Mouse (Mus musculus): ENCODE data around the gene Tmem106c. TPM values are rescaled to one million over a fixed set of nuclear protein-coding genes. Genes with fewer than 3 reads are reported as not detected.

Tmem106c gene
- polyA plus RNA-seq, 1 experiment from 2014 or later, result 55.0 TPM

DNA sequence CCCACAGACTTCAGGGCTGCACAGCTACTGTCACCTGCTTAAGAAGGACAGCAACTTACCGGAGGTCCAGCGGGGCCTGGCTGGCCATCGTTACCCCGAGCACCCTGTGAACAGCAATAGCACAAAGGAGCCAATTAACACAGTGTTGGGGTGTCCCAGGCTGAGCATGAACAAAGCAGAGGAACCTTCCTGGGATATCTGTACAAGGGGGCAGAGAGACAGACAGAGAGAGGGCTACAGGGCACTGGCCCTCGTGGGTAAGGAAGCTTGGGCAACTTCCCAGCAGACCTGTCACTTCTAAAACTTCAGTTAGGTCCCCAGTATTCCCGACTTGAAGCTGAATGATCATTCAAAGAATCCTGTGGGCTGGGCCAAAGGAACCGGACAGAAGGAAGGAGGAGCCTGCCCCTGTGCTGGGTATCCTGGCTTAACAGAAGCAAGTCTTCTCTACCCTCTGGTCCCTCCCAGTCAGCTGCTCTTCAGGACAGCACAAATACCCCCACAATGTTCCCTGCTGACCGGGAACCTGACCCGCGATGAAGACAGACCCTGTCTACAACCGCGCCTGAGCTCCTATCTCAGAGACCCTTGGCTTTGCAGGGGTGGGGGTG, 27.4 kb downstream of the Tmem106c start:
- peak; percentile 7 for DNase-seq (ENCODE audit: low spot score)
- no peak overlapping the region for H3K4me2 ChIP-seq (ENCODE audit: low read length)
- ATAC-seq (replicated peaks; ENCODE audit: low FRiP score, low read depth), result no peak
- TF ChIP-seq CTCF (IDR thresholded peaks at IDR 0.05; ENCODE audit: low read depth), result no peak
- no peak overlapping the region for H3K9ac ChIP-seq (ENCODE audit: low read depth, low read length)
- H3K36me3 ChIP-seq (ENCODE audit: insufficient read depth, low read length), result no peaks in the 10 kb centered on the region
- no peaks in the 10 kb centered on the region for H3K9me3 ChIP-seq (replicated peaks; ENCODE audit: low read length)
- peaks cover 23% of the 10 kb centered on the region for H3K4me1 ChIP-seq (replicated peaks; ENCODE audit: insufficient read depth, low read length)
- H3K27me3 ChIP-seq (ENCODE audit: insufficient read depth, low read length), result no peaks in the 10 kb centered on the region
- no peak overlapping the region; the same call in 1 of the 2 replicates for H3K27ac ChIP-seq
- no peak overlapping the region for H3K4me3 ChIP-seq (replicated peaks; ENCODE audit: low read depth, low read length)
- 31% methylated on average over 12 of the region's 12 CpGs for WGBS

DNA sequence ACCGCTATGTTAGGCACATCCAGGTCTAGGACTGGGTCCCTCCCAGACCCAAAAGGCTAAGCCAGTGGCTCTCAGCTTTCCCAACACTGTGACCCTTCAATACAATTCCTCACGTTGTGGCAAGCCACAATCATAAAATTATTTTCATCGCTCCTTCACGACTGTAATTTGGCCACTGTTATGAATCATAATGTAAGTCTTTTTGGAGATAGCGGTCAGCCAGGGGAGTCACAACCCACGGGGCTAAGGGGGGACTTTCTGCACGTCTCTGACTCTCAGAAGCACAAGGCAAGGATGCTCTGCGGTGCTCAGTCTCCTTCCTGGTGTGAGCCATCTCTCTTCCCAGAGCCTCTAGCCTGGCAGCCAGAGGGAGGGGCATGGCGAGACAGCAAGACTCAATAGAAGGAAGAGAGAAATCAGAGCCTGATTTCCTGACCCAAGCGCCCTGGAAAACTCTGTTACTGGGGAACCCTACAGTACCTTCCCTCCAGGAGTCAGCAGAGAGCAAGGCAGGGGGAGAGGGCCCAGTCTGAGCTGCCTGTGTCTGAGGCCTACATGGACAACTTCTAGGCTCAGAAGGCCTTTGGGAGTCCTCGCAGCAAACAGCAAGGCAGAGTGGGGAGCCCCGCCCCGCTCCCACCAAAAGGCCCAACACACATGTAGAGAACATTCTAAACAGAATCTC, 28.2 kb downstream of the Tmem106c start:
- Histone ChIP-seq H3K9ac (ENCODE audit: low read depth, low read length) (peak overlapping the region; percentile 9), H3K9me3 (replicated peaks; ENCODE audit: low read length) (no peaks in the 10 kb centered on the region), H3K4me2 (ENCODE audit: low read length) (no peak overlapping the region), H3K27ac (peak overlapping the region; percentile 54; the same call in 1 of the 2 replicates), H3K36me3 (ENCODE audit: insufficient read depth, low read length) (no peaks in the 10 kb centered on the region), H3K4me1 (replicated peaks; ENCODE audit: insufficient read depth, low read length) (peaks cover 23% of the 10 kb centered on the region), H3K27me3 (ENCODE audit: insufficient read depth, low read length) (no peaks in the 10 kb centered on the region), H3K4me3 (replicated peaks; ENCODE audit: low read depth, low read length) (no peak overlapping the region)
- 57% methylated on average over 13 of the region's 13 CpGs for WGBS
- ATAC-seq (replicated peaks; ENCODE audit: low FRiP score, low read depth) (no peak), DNase-seq (ENCODE audit: low spot score) (peak; percentile 68)
- peak; percentile 57; the same call in 1 of the 2 replicates for TF ChIP-seq CTCF (IDR thresholded peaks at IDR 0.05; ENCODE audit: low read depth)

DNA sequence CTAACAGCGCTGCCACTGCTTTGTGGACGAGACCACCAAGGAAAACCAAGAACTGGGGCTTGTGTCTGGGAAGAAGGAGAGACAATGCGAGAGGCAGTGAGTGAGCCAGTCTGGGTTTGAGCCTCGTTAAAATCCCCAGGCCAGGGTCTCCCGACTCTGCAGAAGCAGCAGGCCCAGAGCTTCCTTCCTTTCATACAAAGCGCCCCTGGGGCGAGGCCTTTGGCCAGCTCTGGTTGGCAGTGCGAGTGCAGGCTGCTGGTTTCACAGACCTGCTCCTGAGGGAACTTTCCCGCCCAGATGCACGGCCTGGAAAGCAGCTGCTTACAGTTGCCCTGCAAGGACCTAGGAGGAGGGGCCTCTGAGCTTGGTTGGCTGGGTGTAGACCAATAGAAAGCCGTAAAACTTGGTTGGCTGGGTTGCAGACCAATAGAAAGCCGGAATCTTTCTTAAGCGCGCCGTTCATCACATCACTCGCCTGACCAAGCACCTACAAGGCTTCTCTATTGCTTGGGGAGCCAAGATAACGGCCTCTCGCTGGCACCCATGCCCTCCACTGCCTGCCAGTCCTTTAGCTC, 28.8 kb downstream of the Tmem106c start:
- no peaks in the 10 kb centered on the region for H3K27me3 ChIP-seq (ENCODE audit: insufficient read depth, low read length)
- peak overlapping the region; percentile 54; the same call in 1 of the 2 replicates for H3K27ac ChIP-seq
- peak overlapping the region; percentile 40; the same call in 1 of the 2 replicates for H3K4me2 ChIP-seq (ENCODE audit: low read length)
- no peak overlapping the region for H3K4me3 ChIP-seq (replicated peaks; ENCODE audit: low read depth, low read length)
- peaks cover 23% of the 10 kb centered on the region for H3K4me1 ChIP-seq (replicated peaks; ENCODE audit: insufficient read depth, low read length)
- ATAC-seq (replicated peaks; ENCODE audit: low FRiP score, low read depth) (peak; percentile 92), DNase-seq (ENCODE audit: low spot score) (peak; percentile 97)
- H3K9me3 ChIP-seq (replicated peaks; ENCODE audit: low read length), result no peaks in the 10 kb centered on the region
- H3K9ac ChIP-seq (ENCODE audit: low read depth, low read length), result peak overlapping the region; percentile 9
- 11% methylated on average over 18 of the region's 18 CpGs for WGBS
- TF ChIP-seq CTCF (IDR thresholded peaks at IDR 0.05; ENCODE audit: low read depth), result no peak
- H3K36me3 ChIP-seq (ENCODE audit: insufficient read depth, low read length), result no peaks in the 10 kb centered on the region

DNA sequence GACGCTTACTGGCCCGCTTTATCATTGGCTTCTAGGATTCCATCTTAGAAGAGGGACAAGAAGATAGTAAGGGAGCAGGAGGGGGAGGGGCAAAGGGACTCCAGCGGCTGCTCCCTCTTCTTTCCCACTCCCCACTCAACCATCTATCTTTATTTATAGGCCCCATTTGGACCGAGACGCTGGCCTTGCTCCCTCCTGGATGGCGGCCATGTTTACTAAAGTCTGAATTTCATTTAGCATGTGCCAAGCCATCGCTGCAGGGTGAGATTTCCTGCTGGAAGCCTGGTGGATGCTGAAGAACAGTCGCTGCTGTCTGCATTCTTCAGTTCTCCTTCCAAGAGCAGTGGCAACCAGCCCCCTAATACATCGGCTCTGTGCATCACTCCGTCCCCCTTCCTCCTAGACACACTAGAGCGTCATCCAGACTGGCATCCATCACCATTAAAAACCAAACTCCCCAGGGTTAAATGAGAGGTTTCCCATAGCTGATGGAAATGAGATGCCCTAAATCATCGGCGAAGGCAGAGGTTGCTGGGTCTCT, 32.8 kb downstream of the Tmem106c start:
- no peaks in the 10 kb centered on the region for H3K36me3 ChIP-seq (ENCODE audit: insufficient read depth, low read length)
- WGBS, result 60% methylated on average over 13 of the region's 13 CpGs
- H3K27me3 ChIP-seq (ENCODE audit: insufficient read depth, low read length), result peaks cover 27% of the 10 kb centered on the region
- no peak overlapping the region for H3K9ac ChIP-seq (ENCODE audit: low read depth, low read length)
- H3K4me1 ChIP-seq (replicated peaks; ENCODE audit: insufficient read depth, low read length), result peaks cover 23% of the 10 kb centered on the region
- H3K27ac ChIP-seq, result no peak overlapping the region
- H3K4me2 ChIP-seq (ENCODE audit: low read length), result no peak overlapping the region
- H3K9me3 ChIP-seq (replicated peaks; ENCODE audit: low read length), result no peaks in the 10 kb centered on the region
- DNase-seq (ENCODE audit: low spot score) (peak; percentile 25), ATAC-seq (replicated peaks; ENCODE audit: low FRiP score, low read depth) (no peak)
- H3K4me3 ChIP-seq (replicated peaks; ENCODE audit: low read depth, low read length), result no peak overlapping the region
- TF ChIP-seq CTCF (IDR thresholded peaks at IDR 0.05; ENCODE audit: low read depth), result no peak

DNA sequence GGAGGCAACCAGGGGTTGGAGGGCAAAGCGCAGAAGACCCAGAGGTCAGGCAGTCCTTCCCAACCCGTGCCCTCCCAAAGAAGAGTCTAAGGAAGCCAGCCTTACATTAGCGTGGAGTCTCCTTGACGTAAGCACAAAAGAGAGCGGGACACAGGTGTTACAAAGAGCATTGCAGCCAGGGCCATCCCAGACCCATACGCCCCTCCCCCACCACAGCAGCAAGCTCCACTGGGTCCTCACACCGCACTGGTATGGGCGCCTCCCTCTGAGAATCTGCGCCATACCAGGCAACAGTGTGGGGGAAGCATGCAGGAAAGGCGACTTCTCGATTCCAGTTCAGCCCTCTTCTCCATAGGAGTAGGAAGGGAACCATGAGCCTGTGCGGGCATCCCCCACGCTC, 35.5 kb downstream of the Tmem106c start:
- H3K27ac ChIP-seq, result no peak overlapping the region
- H3K9ac ChIP-seq (ENCODE audit: low read depth, low read length), result no peak overlapping the region
- no peaks in the 10 kb centered on the region for H3K9me3 ChIP-seq (replicated peaks; ENCODE audit: low read length)
- H3K4me1 ChIP-seq (replicated peaks; ENCODE audit: insufficient read depth, low read length), result peaks cover 31% of the 10 kb centered on the region
- WGBS, result 18% methylated on average over 13 of the region's 13 CpGs
- DNase-seq (ENCODE audit: low spot score) (no peak), ATAC-seq (replicated peaks; ENCODE audit: low FRiP score, low read depth) (no peak)
- H3K27me3 ChIP-seq (ENCODE audit: insufficient read depth, low read length), result peaks cover 52% of the 10 kb centered on the region
- H3K36me3 ChIP-seq (ENCODE audit: insufficient read depth, low read length), result no peaks in the 10 kb centered on the region
- H3K4me3 ChIP-seq (replicated peaks; ENCODE audit: low read depth, low read length), result no peak overlapping the region
- H3K4me2 ChIP-seq (ENCODE audit: low read length), result no peak overlapping the region
- TF ChIP-seq CTCF (IDR thresholded peaks at IDR 0.05; ENCODE audit: low read depth), result no peak

DNA sequence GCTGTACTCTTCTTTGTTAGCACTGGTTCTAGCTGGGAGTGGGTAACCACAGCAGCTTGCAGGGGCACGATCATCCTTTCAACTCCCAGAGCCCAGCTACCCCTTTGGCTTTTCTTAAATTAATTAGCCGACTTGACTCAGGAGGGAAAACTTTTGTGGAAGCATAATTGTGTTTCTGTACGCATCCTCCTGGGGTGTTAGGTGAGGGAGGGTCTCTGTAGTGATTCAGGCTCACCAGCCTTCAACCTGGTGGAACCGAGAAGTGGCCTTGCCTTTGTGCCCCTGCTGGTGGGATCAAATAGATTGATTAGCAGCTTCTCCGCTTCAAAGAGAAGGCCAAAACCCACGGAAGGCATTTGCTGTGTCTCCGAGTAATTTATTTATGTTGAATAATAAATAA, 36.0 kb downstream of the Tmem106c start:
- 20% methylated on average over 7 of the region's 7 CpGs for WGBS

More for the DNA sequence above, 36.0 kb downstream of the Tmem106c start:
- DNase-seq (ENCODE audit: low spot score) (no peak), ATAC-seq (replicated peaks; ENCODE audit: low FRiP score, low read depth) (no peak)
- TF ChIP-seq CTCF (IDR thresholded peaks at IDR 0.05; ENCODE audit: low read depth), result no peak
- no peak overlapping the region for H3K9ac ChIP-seq (ENCODE audit: low read depth, low read length)
- H3K4me2 ChIP-seq (ENCODE audit: low read length), result no peak overlapping the region
- H3K36me3 ChIP-seq (ENCODE audit: insufficient read depth, low read length), result no peaks in the 10 kb centered on the region
- H3K4me1 ChIP-seq (replicated peaks; ENCODE audit: insufficient read depth, low read length), result peaks cover 34% of the 10 kb centered on the region
- H3K27me3 ChIP-seq (ENCODE audit: insufficient read depth, low read length), result peaks cover 56% of the 10 kb centered on the region
- H3K9me3 ChIP-seq (replicated peaks; ENCODE audit: low read length), result no peaks in the 10 kb centered on the region
- no peak overlapping the region for H3K4me3 ChIP-seq (replicated peaks; ENCODE audit: low read depth, low read length)
- H3K27ac ChIP-seq, result no peak overlapping the region
